Mouse (Mus musculus) C2C12 (cell line): Measurements from ENCODE around the gene Gan. TPM values are rescaled to one million over a fixed set of nuclear protein-coding genes. Genes with fewer than 3 reads are reported as not detected.

Experiments
- H3K27me3 ChIP-seq: one replicate; pipeline ENCODE4 v1.6.1; 2011; ENCODE audit not compliant: control insufficient read depth, insufficient read depth, insufficient read length
- H3K36me3 ChIP-seq: one replicate; pipeline ENCODE4 v1.6.1; 2011; ENCODE audit not compliant: control insufficient read depth, insufficient read depth
- H3K4me3 ChIP-seq: one replicate; pipeline ENCODE4 v1.5.1; 2011; ENCODE audit warnings: mild to moderate bottlenecking, control low read depth; ENCODE audit not compliant: poor library complexity, insufficient read depth, severe bottlenecking
- H3K79me2 ChIP-seq: one replicate; pipeline ENCODE4 v1.6.1; 2011; ENCODE audit not compliant: control insufficient read depth, insufficient read depth
- H3K79me3 ChIP-seq: one replicate; pipeline ENCODE4 v1.6.1; 2011; ENCODE audit warnings: low read depth, control low read depth
- H3ac ChIP-seq: one replicate; pipeline ENCODE3; 2011; ENCODE audit warnings: low read depth; ENCODE audit not compliant: control insufficient read depth, insufficient read length
- CEBPB ChIP-seq: IDR thresholded peaks from one replicate; pipeline ENCODE4 v1.6.1; 2011; ENCODE audit warnings: low read depth, mild to moderate bottlenecking, control low read depth, moderate library complexity
- CTCF ChIP-seq: IDR thresholded peaks from one replicate; pipeline ENCODE4 v1.5.1; 2011; ENCODE audit not compliant: control insufficient read depth, insufficient read depth, insufficient read length
- FOSL1 ChIP-seq: IDR thresholded peaks from one replicate; pipeline ENCODE4 v1.8.0; 2011; ENCODE audit warnings: mild to moderate bottlenecking, low read length; ENCODE audit not compliant: poor library complexity, insufficient read depth, severe bottlenecking
- MAX ChIP-seq: IDR thresholded peaks from one replicate; pipeline ENCODE4 v1.6.1; 2011; ENCODE audit warnings: mild to moderate bottlenecking, control low read depth
- MYOD1 ChIP-seq: IDR thresholded peaks from one replicate; pipeline ENCODE4 v1.6.1; 2011; ENCODE audit warnings: low read depth; ENCODE audit not compliant: control insufficient read depth, insufficient read length
- MYOG ChIP-seq: IDR thresholded peaks from one replicate; pipeline ENCODE4 v1.6.1; 2011; ENCODE audit not compliant: control insufficient read depth, insufficient read length; ENCODE audit errors: extremely low read depth
- USF1 ChIP-seq: IDR thresholded peaks from one replicate; pipeline ENCODE4 v1.6.1; 2011; ENCODE audit warnings: low read depth, mild to moderate bottlenecking, control low read depth, moderate library complexity
- polyA plus RNA-seq: library from polyadenylated mRNA; unstranded; fragments of >200 nt; fragmentation: generic; extraction: Trizol; gene quantifications from one replicate; pipeline ENCODE4 v1.2.1, GENCODE M21; 2012; ENCODE audit warnings: missing spikeins

Gan gene
- polyA plus RNA-seq, 1 experiment: 2.7 TPM

DNA sequence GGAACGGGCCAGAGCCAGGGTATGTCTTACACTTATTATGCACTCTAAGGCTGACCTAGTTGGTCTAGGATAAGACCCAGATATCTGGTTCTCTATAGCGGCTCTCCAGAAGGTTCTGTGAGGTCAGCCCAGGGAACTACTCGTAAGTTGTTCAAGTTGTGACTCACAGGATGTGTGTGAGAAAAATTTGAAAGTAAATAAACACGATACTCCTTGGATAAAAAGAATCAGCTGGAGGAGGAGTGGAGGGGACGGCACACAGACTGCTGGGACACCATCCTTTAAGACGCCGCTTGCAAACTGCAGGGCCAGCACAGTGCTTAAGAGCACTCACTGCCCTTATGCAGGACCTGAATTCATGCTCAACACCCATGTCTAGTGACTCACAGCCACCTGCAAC is 19.3 kb downstream of the Gan start:
- H3ac ChIP-seq: no peak overlapping the region
- H3K4me3 ChIP-seq: no peak overlapping the region
- peaks cover 5% of the 10 kb centered on the region for H3K79me2 ChIP-seq
- no peaks in the 10 kb centered on the region for H3K27me3 ChIP-seq
- H3K79me3 ChIP-seq: peaks cover 3% of the 10 kb centered on the region
- no peaks in the 10 kb centered on the region for H3K36me3 ChIP-seq
- TF ChIP-seq USF1: no peak
- TF ChIP-seq CTCF: no peak
- TF ChIP-seq MYOG: no peak
- TF ChIP-seq MAX: no peak
- no peak for TF ChIP-seq FOSL1
- no peak for TF ChIP-seq CEBPB
- no peak for TF ChIP-seq MYOD1

DNA sequence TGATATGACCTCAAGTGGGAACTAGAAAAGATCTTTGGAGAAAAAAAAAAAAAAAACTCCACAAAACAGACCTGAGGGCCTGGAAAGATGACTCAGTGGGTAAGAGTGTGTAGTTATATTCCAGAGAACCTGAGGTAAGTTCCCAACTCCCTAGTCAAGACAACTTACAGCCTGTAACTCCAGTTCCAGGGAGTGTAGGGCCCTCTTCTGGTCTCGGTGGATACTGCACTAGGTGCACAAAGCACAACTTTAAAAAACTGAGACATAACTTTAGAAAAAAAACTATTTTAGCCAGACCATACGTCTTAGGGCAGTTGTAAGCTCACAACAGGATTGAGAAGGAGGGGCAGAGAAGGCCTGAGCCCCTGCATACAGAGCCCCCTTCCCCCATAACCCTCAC is 20.1 kb downstream of the Gan start:
- Histone ChIP-seq H3K36me3 (no peaks in the 10 kb centered on the region), H3K27me3 (no peaks in the 10 kb centered on the region)

GRCm38 (mm10) chr8:117178676-117179075 is 20.7 kb downstream of the Gan start:
- Histone ChIP-seq H3K79me3 (peaks cover 3% of the 10 kb centered on the region), H3K79me2 (peaks cover 5% of the 10 kb centered on the region), H3ac (no peak overlapping the region), H3K27me3 (no peaks in the 10 kb centered on the region), H3K36me3 (no peaks in the 10 kb centered on the region), H3K4me3 (no peak overlapping the region)
- TF ChIP-seq USF1 (no peak), CEBPB (no peak), CTCF (no peak)

More for the DNA sequence above, 20.1 kb downstream of the Gan start:
- Histone ChIP-seq H3K79me3 (peaks cover 3% of the 10 kb centered on the region), H3K79me2 (peaks cover 5% of the 10 kb centered on the region), H3K4me3 (no peak overlapping the region), H3ac (peak overlapping the region; percentile 1)
- TF ChIP-seq CTCF: no peak

DNA sequence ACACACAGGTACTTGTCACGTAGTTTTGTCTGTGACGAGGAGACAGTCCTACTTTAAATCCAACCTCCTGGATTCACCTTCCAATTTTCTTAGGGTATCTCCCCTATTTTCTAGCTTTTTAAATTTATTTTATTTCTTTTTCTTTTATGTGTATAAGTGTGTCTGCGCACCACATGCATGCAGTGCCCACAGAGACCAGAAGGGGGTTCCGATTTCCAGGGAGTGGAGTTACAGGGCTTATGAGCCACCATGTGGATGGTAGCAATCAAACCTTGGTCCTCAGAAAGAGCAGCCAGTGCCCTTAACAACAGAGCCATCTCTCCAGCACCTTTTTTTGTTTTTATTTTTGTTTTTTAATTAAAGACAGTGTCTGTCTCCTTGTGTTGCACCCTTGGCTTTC is 24.8 kb downstream of the Gan start:
- H3ac ChIP-seq: no peak overlapping the region
- no peaks in the 10 kb centered on the region for H3K27me3 ChIP-seq
- H3K36me3 ChIP-seq: peaks cover 12% of the 10 kb centered on the region
- no peaks in the 10 kb centered on the region for H3K79me3 ChIP-seq
- no peak overlapping the region for H3K4me3 ChIP-seq
- peaks cover 5% of the 10 kb centered on the region for H3K79me2 ChIP-seq
- TF ChIP-seq MYOG (no peak), FOSL1 (no peak), CEBPB (no peak), MYOD1 (no peak), MAX (no peak), USF1 (no peak), CTCF (no peak)

DNA sequence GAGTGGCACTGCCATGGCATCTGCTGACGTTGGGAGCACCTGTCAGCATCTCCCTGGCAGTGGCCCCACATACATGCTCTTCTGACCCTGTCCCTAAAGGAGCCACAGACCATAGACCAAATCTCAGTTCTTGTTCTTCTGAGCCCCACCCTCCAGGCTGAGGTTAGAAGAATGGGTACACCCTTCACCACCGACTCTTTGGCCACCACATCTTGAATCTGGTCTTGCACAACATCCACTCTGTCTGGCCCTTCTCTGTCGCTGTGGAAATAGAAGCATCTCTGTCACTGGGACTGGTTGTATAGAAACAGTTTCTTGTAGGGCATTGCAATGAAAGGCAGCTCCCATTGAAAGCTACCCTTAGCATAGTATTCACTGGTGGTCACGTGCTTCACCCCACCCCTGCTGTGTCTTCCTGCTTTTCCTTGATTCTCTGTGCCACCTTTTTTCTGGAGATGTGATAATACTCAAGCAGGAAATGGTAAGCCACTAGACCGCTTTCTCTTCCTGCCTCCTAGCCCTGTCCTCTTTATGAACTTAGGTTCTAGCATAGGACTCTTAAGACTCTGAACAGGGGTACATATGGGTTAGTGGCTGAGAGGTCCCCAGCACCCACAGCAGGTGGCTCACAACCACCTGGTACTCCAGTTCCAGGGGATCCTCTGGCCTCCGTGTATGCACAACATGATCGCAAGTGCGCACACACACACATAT is 25.9 kb downstream of the Gan start:
- Histone ChIP-seq H3K27me3 (no peaks in the 10 kb centered on the region), H3K4me3 (no peak overlapping the region), H3K36me3 (peaks cover 12% of the 10 kb centered on the region), H3ac (no peak overlapping the region), H3K79me2 (peaks cover 5% of the 10 kb centered on the region), H3K79me3 (no peaks in the 10 kb centered on the region)
- TF ChIP-seq MYOD1: no peak
- TF ChIP-seq MAX: no peak
- no peak for TF ChIP-seq MYOG
- TF ChIP-seq USF1: no peak
- no peak for TF ChIP-seq FOSL1
- TF ChIP-seq CEBPB: no peak
- no peak for TF ChIP-seq CTCF

DNA sequence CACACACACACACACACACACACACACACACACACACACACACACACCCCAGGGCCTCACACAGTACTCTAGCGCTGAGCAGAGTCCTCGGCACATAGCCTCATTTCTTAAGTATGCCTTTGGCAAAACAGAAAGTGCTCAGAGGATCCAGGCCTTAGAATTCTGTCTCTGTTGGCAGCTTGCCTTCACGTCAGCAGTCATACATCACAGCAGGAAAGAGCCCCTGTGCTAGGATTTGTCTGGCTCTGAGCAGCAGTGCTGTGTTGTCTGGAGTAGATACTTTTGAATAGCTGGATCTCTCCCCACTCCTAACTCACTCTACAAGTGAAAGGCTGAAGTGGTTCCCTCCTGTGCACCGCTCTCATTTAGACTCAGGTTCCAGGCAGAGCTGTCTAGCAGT is 36.4 kb downstream of the Gan start:
- H3K79me2 ChIP-seq: no peaks in the 10 kb centered on the region
- H3K36me3 ChIP-seq: peaks cover 33% of the 10 kb centered on the region

DNA sequence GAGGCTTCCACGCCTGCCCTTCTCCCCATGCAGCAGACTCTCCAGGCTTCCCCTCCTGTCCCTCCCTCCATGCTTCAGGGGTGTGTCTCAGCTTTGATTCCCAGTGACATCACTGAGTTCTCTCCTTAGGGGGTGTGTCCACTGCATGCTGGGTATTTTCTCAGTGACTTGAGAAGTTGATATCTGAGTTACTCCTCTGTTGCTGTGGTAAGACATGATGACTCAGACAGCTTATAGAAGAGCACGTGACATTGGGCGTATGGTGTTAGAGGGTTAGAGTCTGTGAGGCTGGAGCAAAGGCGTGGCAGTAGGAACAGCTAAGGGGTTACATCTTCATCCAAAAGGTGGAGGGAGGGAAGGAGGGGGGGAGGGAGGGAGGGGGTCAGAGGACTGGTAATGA is 38.7 kb downstream of the Gan start:
- Histone ChIP-seq H3K4me3 (no peak overlapping the region), H3ac (no peak overlapping the region), H3K27me3 (no peaks in the 10 kb centered on the region), H3K79me2 (no peaks in the 10 kb centered on the region), H3K36me3 (peaks cover 23% of the 10 kb centered on the region), H3K79me3 (no peaks in the 10 kb centered on the region)
- TF ChIP-seq MYOG (no peak), USF1 (peak; percentile 91)

More for the DNA sequence above, 36.4 kb downstream of the Gan start:
- TF ChIP-seq MAX (no peak), CEBPB (no peak), MYOG (no peak)
- Histone ChIP-seq H3ac (no peak overlapping the region), H3K27me3 (no peaks in the 10 kb centered on the region), H3K79me3 (no peaks in the 10 kb centered on the region), H3K4me3 (no peak overlapping the region)
